ENCODE assay signal across 16 mouse cellular contexts in genomic region chr8:88675372-88676165, GRCm38 (mm10).
"Had no signal": no experiment of that assay in that cellular context is flagged by ENCODE, and none has a peak within 500 bp of the region (broad histone marks: within the 10 kb centered on the region; RNA-seq: fewer than 3 reads in every experiment).

No protein-coding gene starts in this region.

- H3K4me2 ChIP-seq: lung, embryonic 14.5 days; midbrain, embryonic 11.5 days; midbrain, embryonic 13.5 days; midbrain, embryonic 15.5 days; neural tube, embryonic 12.5 days; stomach, embryonic 15.5 days had no signal

- H3K27ac ChIP-seq: macrophage; midbrain, embryonic 13.5 days; midbrain, embryonic 15.5 days; neural tube, embryonic 12.5 days; stomach, embryonic 15.5 days; stomach, postnatal 0 days had no signal

- H3K9ac ChIP-seq: lung, embryonic 14.5 days; midbrain, embryonic 13.5 days; midbrain, embryonic 15.5 days; neural tube, embryonic 12.5 days; stomach, embryonic 15.5 days had no signal

- H3K4me3 ChIP-seq: megakaryocyte, embryonic 14.5 days; midbrain, embryonic 13.5 days; midbrain, embryonic 15.5 days; neural tube, embryonic 12.5 days; stomach, embryonic 15.5 days had no signal

- H3K27me3 ChIP-seq: midbrain, embryonic 15.5 days; neural tube, embryonic 12.5 days; stomach, embryonic 15.5 days had no signal

- H3K9me3 ChIP-seq: midbrain, embryonic 13.5 days; midbrain, embryonic 15.5 days; neural tube, embryonic 12.5 days; stomach, embryonic 15.5 days had no signal

- ATAC-seq: midbrain, embryonic 13.5 days; midbrain, embryonic 15.5 days had no signal

- H3K4me1 ChIP-seq: megakaryocyte, embryonic 14.5 days; midbrain, embryonic 15.5 days; neural tube, embryonic 12.5 days; stomach, embryonic 15.5 days had no signal

- H3K36me3 ChIP-seq: midbrain, embryonic 13.5 days; midbrain, embryonic 15.5 days; neural tube, embryonic 12.5 days; stomach, embryonic 15.5 days had no signal

- DNase-seq: lung, adult 18-20 months; lung, embryonic 14.5 days; lung, postnatal 14 days; lung, postnatal 36 days; right cerebral cortex, postnatal 14 days; thymus, adult 2 months; thymus, postnatal 25 days; thymus, postnatal 4 days had no signal
